Mouse (Mus musculus) left cerebral cortex, postnatal 25 days (tissue): ENCODE results near the gene Rgs14. TPM values are rescaled to one million over a fixed set of nuclear protein-coding genes. Genes with fewer than 3 reads are reported as not detected.

Source experiments
- DNase-seq, 2 experiments: peaks; one replicate each; pipeline ENCODE4 v3.0.0; 2022; ENCODE audit warnings: low spot score in 2 of 2, mixed read lengths in 1 of 2
- intact Hi-C: fragments of 180-260 bp; cut with DNase I; formaldehyde crosslinking; loops from one replicate; pipeline ENCODE4 v1.15.1; 2025
- total RNA-seq, 2 experiments: library from RNA; stranded (reverse); gene quantifications; 2 replicates each; pipeline ENCODE4 v1.2.3; 2021

Rgs14 gene
- total RNA-seq, 2 experiments from 2014 or later = 55.6 to 58.5 TPM

- DNase-seq = no peak
- intact Hi-C loops = no loop called here
These were observed 28.6 kb downstream of the Rgs14 start, which contains the start of gene Slc34a1 for GRCm38 (mm10) chr13:55398088-55398487. Gene Slc34a1, plus strand, starts transcription at chr13:55398187.

GRCm38 (mm10) chr13:55399300-55400038 lies 29.9 kb downstream of the Rgs14 start:
- intact Hi-C loops = loop anchor here (5.0 kb wide), 1 partner anchor 67 kb away; no protein-coding TSS in a partner anchor
- DNase-seq = no peak

DNA sequence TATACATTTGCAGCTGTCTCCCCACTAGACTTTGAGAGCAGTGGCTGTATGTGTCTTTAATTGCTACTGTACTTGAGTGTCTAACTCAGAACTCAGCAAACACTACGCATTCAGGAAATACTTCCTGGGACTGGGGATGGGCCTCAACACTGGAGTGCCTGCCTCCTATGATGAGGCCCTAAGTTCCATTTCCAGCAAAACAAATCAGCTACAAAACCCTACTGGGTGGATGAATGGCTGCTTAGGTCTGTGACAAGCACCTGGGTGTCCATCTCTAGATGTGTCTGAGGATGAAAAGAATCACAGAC lies 30.5 kb downstream of the Rgs14 start:
- DNase-seq = no peak
- intact Hi-C loops = loop anchor here (5.0 kb wide), 1 partner anchor 68 kb away; no protein-coding TSS in a partner anchor

- no peak for DNase-seq
- intact Hi-C loops = loop anchor here (5.0 kb wide), 1 partner anchor 71 kb away; no protein-coding TSS in a partner anchor
These were observed 33.7 kb downstream of the Rgs14 start for GRCm38 (mm10) chr13:55403266-55403665.

DNA sequence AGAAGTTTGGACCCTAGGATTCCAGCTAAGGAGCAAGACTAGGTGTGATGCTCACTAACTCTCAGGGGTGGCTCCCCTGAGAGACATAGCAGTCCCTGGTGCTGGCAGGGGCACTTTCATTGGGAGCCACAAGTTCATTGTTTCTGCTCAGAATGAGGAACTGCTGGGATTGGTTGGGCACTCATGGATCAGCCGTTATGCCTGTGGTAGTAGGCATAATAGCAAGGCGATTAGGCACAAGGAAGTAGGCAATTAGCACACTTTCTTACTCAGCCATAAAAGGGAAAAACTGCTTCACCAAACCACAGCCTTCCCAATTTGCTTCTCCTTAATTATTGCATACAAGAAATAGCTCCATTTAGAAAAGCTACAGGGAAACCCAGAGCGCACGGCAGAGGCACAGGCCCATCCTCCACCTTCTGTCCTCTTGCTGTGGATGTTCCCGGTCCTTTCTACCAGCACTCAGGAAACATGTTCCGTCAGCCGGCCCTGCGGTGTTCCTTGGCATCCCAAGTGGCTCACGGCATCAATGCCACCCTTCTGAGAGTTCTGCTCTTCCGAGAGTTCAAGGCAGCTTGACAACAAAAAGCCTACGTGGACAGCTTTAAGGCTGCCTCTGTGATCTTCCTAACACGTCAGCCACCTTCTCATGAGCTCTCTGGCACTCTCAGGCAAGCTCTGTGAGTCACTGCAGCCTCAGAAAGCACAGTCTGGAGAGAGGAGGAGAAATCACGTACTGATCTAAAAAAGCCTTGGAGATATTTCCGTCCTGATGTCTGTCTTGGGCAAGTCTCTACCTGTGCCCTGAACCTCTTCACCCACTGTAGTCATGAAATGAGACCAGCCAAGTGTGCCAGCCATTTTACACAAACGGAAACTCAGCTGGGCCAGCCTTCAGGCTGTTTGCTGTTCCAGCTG lies 34.7 kb downstream of the Rgs14 start:
- peak; percentile 63 to 91 for DNase-seq
- intact Hi-C loops = loop anchor here (2.0 to 5.0 kb wide), 2 partner anchors 67 to 72 kb away; no protein-coding TSS in a partner anchor

GRCm38 (mm10) chr13:55404853-55405782 lies 35.6 kb downstream of the Rgs14 start:
- intact Hi-C loops = loop anchor here (1.0 to 5.0 kb wide), 4 partner anchors 66 to 132 kb away; partner anchors contain the start of gene Ddx41
- DNase-seq = peak; percentile 75 to 86

DNA sequence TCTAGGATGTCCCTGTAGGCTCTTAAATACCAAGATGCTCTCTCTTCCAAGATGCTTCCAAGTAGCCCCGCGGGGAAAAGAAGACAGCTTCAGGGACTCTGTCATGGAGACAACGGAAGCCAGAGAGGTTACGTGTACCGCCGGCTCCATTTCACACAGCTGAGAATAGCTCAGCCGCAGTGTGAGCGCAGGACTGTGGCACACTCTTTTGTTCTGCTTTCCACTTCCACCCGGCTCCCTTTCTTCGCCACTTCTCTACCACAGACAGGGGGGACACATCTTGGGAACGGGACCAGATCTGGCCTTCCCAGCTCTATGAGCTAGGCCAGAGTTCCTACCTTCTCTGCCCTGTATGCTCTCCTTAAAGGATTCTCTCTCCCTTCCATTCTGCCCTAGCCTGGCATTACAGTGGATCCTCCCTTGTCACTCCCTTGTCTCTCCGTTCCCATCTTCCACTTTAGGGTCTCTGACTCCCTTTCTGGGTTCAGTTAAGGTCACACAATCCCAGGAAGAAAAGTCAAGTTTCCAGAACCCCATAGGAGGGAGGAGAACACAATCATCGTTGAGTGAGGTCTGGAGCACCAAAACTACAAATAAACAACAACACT lies 36.4 kb downstream of the Rgs14 start:
- DNase-seq = peak in 1 of 2 experiments; percentile 33
- intact Hi-C loops = loop anchor here (1.0 to 5.0 kb wide), 3 partner anchors 65 to 131 kb away; partner anchors contain the start of gene Ddx41

DNA sequence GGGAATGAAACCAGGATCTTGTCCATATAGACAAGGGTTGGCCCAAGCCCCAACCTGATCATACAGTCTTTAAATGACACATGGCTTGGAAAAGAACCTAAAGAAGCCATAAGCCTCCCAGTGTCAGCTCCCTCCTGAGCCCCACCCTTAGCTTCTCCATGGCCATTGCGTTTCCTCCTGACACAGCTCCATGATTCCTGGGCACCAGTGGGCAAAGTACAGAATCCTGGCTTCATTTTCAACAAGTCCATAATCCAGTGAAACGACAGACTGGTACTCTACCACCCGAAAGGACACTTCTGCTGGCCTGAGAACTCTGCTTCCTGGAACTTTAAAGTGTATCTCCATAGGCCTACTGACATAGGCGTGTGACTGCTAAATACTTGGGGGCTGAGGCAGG lies 37.8 kb downstream of the Rgs14 start:
- intact Hi-C loops = loop anchor here (5.0 kb wide), 1 partner anchor 130 kb away; the partner anchor contains the start of gene Ddx41
- DNase-seq = no peak

DNA sequence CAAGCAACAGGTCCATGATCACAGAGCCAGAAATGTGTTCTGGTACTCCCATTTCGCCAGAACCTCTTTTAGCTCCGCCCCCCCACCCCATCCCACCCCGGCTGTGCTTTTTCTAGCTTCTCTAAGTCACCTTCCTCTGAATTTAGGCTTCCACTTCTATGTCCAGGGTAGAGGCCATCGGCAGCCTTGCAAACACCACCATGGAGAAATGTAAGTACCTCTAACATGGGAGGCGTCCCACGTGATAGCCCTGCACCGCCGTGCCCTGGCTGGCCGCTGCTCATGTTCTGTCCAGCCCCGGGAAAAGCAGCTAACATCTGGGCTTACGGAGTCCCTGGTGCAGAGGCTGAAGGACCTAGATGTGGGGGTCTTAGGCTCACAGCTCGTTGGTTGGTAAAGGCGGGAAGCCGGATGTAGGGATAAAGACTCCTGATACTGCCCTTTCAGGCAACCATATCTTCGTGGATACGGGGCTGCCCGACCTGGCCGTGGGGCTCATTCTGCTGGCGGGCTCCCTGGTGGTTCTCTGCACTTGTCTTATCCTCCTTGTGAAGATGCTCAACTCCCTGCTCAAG lies 39.1 kb downstream of the Rgs14 start:
- intact Hi-C loops = loop anchor here (5.0 kb wide), 1 partner anchor 129 kb away; the partner anchor contains the start of gene Ddx41

DNA sequence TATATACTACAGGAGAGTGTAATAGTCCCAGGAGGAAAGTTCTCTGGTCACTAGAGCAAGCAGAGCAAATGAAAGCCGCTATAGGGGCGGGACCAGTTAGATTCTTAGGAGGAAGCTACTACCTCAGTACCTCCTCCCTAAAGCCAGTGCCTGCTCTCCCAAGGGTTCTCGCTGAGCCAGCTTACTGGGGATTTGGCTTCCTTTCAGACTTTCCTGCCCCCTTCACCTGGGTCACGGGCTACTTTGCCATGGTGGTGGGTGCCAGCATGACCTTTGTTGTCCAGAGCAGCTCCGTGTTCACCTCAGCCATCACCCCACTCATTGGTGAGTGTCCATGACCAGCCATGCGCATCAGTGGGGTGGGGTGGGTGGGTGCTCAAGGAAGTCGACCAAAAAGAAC lies 42.3 kb downstream of the Rgs14 start:
- no peak for DNase-seq
- intact Hi-C loops = no loop called here

More for the DNA sequence above, 39.1 kb downstream of the Rgs14 start:
- DNase-seq = no peak

GRCm38 (mm10) chr13:55412643-55413307 lies 43.2 kb downstream of the Rgs14 start:
- intact Hi-C loops = no loop called here
- no peak for DNase-seq

GRCm38 (mm10) chr13:55413333-55413732 lies 43.8 kb downstream of the Rgs14 start:
- no peak for DNase-seq

DNA sequence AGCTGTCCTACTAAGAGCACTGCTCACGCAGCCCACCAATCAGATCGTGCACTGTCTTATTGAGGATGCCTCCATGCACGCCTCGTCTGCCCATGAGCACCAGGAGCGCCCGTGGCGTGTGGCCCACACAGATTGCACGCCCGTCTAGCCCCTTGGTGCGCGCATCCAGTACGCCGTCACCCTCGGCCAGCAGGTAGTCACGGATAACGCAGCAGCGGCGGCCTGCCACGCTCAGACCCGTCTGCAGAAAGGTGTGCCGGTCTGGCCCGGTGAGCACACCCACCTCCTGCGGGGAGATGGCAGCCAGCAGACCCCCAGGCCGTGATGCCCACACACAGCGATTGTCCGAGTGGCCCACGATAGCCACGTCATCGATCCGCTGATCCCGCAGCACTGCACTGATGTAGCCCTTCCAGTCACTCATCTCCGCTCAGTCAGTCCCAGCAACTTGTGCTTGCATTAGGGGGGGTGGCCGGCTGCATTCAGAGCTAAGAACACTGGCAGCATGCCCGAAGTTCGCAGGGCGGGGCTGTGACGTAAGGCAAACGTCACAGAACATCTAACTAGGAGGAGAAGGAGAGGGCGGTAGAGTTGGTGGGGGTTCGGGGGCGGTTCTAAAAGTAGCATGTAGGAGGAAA lies 45.3 kb downstream of the Rgs14 start, which contains the start of gene Pfn3:
TSS of gene Pfn3 (minus strand) at position 490 of the 638 bp plus-strand sequence.
- intact Hi-C loops = no loop called here
- DNase-seq = peak; percentile 72 to 93

More at GRCm38 (mm10) chr13:55413333-55413732, 43.8 kb downstream of the Rgs14 start:
- intact Hi-C loops = no loop called here

- DNase-seq = peak; percentile 83 to 87
- intact Hi-C loops = loop anchor here (1.0 kb wide), 1 partner anchor 53 kb away; no protein-coding TSS in a partner anchor
These were observed 48.5 kb downstream of the Rgs14 start for GRCm38 (mm10) chr13:55418004-55418403.

GRCm38 (mm10) chr13:55419142-55419541 lies 49.6 kb downstream of the Rgs14 start:
- DNase-seq = no peak
- intact Hi-C loops = no loop called here

- intact Hi-C loops = no loop called here
- DNase-seq = no peak
These were observed 50.7 kb downstream of the Rgs14 start for GRCm38 (mm10) chr13:55420018-55420932.
